Mouse (Mus musculus) heart, embryonic 12.5 days (tissue): ENCODE measurements at regions not wholly inside any gene's neighbourhood (a gene's known extent, or its start where the extent isn't known, plus 50 kb on each side); places are given as distances from the start of the nearest gene placed in this dataset.
A peak's percentile ranks its signal among the peaks of the same experiment; 100 is the strongest.

Source experiments
- ATAC-seq: fragments of 200-750 bp; cut with Nextera tagmentation; 2 replicates; pipeline ENCODE4 v1.8.0; 2017; ENCODE audit warnings: moderate TSS enrichment, moderate library complexity; ENCODE audit not compliant: insufficient number of reproducible peaks, low FRiP score
- H3K27ac ChIP-seq: fragments of 300-500 bp; sonication (generic); 2 replicates; pipeline ENCODE4 v1.5.1; 2016; ENCODE audit warnings: mild to moderate bottlenecking, moderate library complexity; ENCODE audit not compliant: poor library complexity, severe bottlenecking
- H3K27me3 ChIP-seq: fragments of 300-500 bp; sonication (generic); replicated peaks from 2 replicates; pipeline ENCODE4 v1.6.1; 2016; ENCODE audit warnings: mild to moderate bottlenecking, moderate library complexity
- H3K36me3 ChIP-seq: fragments of 300-500 bp; sonication (generic); 2 replicates; pipeline ENCODE4 v1.6.1; 2016; ENCODE audit warnings: mild to moderate bottlenecking, moderate library complexity
- H3K4me1 ChIP-seq: fragments of 300-500 bp; sonication (generic); replicated peaks from 2 replicates; pipeline ENCODE4 v1.6.1; 2016; ENCODE audit warnings: mild to moderate bottlenecking
- H3K4me2 ChIP-seq: fragments of 300-500 bp; sonication (generic); 2 replicates; pipeline ENCODE4 v1.6.1; 2016; ENCODE audit warnings: mild to moderate bottlenecking, moderate library complexity
- H3K4me3 ChIP-seq: fragments of 300-500 bp; sonication (generic); 2 replicates; pipeline ENCODE4 v1.5.1; 2016; ENCODE audit warnings: mild to moderate bottlenecking
- H3K9ac ChIP-seq: fragments of 300-500 bp; sonication (generic); 2 replicates; pipeline ENCODE4 v1.6.1; 2016; ENCODE audit warnings: mild to moderate bottlenecking, moderate library complexity
- H3K9me3 ChIP-seq: fragments of 300-500 bp; sonication (generic); replicated peaks from 2 replicates; pipeline ENCODE4 v1.6.1; 2016; ENCODE audit warnings: mild to moderate bottlenecking, moderate library complexity
- WGBS: fragments of 180-500 bp; shearing (Covaris S2); methylation state at CpG from one replicate; pipeline ENCODE4 v1.1.7; 2016; 5-methylcytosine and 5-hydroxymethylcytosine counted together

DNA sequence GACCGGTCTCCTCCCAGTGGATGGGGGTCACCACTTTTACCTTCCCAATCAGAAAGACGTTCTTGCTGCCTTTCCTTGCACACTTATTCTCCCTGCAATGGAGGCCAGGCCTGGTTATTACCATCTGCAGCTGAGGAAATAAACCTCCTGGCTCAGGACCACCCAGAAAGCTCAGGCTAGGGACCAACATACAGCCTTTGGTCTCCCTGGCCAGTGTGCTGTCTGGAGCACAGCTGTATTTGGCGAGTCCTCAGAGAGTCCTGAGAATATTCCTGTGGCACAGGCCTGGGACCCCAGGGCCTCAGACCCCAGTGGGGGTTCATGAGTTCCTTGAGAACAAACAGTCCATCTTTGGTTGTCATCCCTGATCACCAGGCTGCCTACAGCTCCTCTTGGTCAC, 107.4 kb downstream of the Cd83 start:
- Histone ChIP-seq H3K27ac (no peak overlapping the region), H3K36me3 (no peaks in the 10 kb centered on the region), H3K9ac (no peak overlapping the region), H3K4me2 (no peak overlapping the region), H3K4me1 (no peaks in the 10 kb centered on the region), H3K4me3 (no peak overlapping the region), H3K27me3 (no peaks in the 10 kb centered on the region; the same call in 1 of the 2 replicates), H3K9me3 (0 out of 2 replicates have a peak, but pooled peaks cover 8% of the 10 kb centered on the region)
- ATAC-seq: no peak
- 83% methylated on average over 3 of the region's 3 CpGs for WGBS

DNA sequence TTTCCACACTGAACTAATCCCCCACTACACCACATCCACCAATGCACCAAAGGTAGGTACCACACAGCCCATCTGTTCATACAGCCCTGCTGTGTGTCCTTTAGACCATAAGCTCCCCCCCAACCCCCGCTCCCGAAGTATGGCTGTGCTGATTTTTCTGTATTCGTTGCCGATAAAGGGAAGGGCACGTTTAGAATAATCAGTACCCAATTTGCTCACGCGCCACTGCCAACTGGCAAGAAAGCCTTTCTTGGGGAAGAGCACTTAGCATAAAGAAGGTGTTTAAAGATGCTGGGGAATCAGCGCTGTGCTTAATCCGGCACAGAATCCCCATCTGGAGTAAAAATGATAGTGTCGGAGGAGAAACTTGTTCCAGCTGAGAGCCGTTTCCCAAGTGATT, 111.4 kb downstream of the Cd83 start:
- Histone ChIP-seq H3K27me3 (no peaks in the 10 kb centered on the region; the same call in 1 of the 2 replicates), H3K4me2 (no peak overlapping the region), H3K4me3 (no peak overlapping the region), H3K9me3 (no peaks in the 10 kb centered on the region), H3K4me1 (0 out of 2 replicates have a peak, but pooled peaks cover 2% of the 10 kb centered on the region), H3K27ac (no peak overlapping the region), H3K9ac (no peak overlapping the region), H3K36me3 (no peaks in the 10 kb centered on the region)
- 76% methylated on average over 11 of the region's 11 CpGs for WGBS
- ATAC-seq: no peak

- no peak for ATAC-seq
- Histone ChIP-seq H3K4me1 (0 out of 2 replicates have a peak, but pooled peaks cover 3% of the 10 kb centered on the region), H3K4me3 (no peak overlapping the region), H3K9ac (no peak overlapping the region), H3K36me3 (no peaks in the 10 kb centered on the region), H3K9me3 (no peaks in the 10 kb centered on the region), H3K27ac (no peak overlapping the region), H3K27me3 (no peaks in the 10 kb centered on the region; the same call in 1 of the 2 replicates), H3K4me2 (no peak overlapping the region)
- 88% methylated on average over 8 of the region's 8 CpGs for WGBS
Observed at GRCm38 (mm10) chr13:43897046-43897445, 112.5 kb downstream of the Cd83 start.

DNA sequence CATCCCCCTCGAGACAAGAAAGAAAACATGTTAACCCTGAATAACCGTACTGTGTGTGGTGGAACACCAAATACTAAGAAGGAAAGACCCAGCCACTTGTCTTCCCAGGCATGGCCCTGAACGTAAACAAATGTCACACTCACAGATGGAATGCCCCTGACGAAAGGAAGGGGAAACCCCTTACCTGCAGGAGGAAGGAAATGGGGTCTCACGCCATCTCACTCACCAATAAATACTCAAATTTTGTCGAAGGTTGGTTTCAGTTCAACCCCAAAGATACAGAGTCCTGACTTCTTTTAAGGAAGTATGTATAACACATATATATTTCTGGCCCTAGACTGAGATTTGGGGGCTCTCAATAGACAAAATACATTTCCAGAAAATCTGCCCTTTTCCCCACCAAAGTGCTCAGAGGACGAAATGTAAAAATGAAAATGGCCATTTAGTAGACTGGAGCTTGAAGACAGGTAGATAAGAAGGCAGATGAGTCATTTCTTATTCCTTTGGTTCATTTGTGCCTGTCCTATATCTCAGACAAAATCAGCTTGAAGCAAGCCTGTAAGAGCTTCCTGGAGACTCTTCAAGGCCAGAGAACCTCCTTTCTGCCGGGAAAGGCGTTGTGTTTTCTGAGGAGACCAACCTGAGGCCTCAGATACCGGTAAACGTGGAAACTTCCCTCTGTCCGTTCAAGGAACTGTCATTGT, 114.1 kb downstream of the Cd83 start:
- no peak overlapping the region for H3K9ac ChIP-seq
- H3K36me3 ChIP-seq: no peaks in the 10 kb centered on the region
- H3K9me3 ChIP-seq: no peaks in the 10 kb centered on the region
- WGBS: 69% methylated on average over 12 of the region's 12 CpGs
- H3K27ac ChIP-seq: no peak overlapping the region
- ATAC-seq: no peak
- H3K4me2 ChIP-seq: no peak overlapping the region
- 0 out of 2 replicates have a peak, but pooled peaks cover 3% of the 10 kb centered on the region for H3K4me1 ChIP-seq
- H3K27me3 ChIP-seq: no peaks in the 10 kb centered on the region; the same call in 1 of the 2 replicates
- H3K4me3 ChIP-seq: no peak overlapping the region

GRCm38 (mm10) chr13:43900115-43900514, 115.5 kb downstream of the Cd83 start:
- H3K27me3 ChIP-seq: no peaks in the 10 kb centered on the region; the same call in 1 of the 2 replicates
- no peak overlapping the region for H3K27ac ChIP-seq
- ATAC-seq: no peak
- H3K4me3 ChIP-seq: no peak overlapping the region
- no peak overlapping the region for H3K9ac ChIP-seq
- no peaks in the 10 kb centered on the region for H3K9me3 ChIP-seq
- WGBS: 77% methylated on average over 2 of the region's 2 CpGs
- no peak overlapping the region for H3K4me2 ChIP-seq
- 0 out of 2 replicates have a peak, but pooled peaks cover 3% of the 10 kb centered on the region for H3K4me1 ChIP-seq
- no peaks in the 10 kb centered on the region for H3K36me3 ChIP-seq

DNA sequence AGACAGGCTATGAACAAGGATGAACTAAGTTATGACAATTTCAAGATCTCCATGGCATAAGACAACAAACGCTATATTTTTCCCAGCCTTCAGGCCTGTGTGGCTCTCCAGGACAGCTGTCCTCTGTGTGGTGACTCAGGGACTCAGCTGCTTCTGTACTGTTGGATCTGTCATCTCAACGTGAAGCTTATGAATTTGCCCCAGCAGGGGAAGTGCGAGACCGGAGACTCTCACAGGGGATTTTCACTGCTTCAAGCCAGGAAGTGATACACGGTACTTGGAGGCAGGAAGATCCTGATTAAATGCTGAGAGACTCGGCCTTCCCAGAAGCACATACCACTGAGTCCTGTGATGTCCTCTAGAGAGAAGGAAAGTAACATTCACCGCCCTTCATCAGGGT, 116.2 kb downstream of the Cd83 start:
- ATAC-seq: no peak
- Histone ChIP-seq H3K36me3 (no peaks in the 10 kb centered on the region), H3K27me3 (peaks cover 2% of the 10 kb centered on the region; the same call in 1 of the 2 replicates), H3K27ac (no peak overlapping the region), H3K4me3 (no peak overlapping the region), H3K4me1 (0 out of 2 replicates have a peak, but pooled peaks cover 3% of the 10 kb centered on the region), H3K9ac (no peak overlapping the region), H3K9me3 (no peaks in the 10 kb centered on the region), H3K4me2 (no peak overlapping the region)
- WGBS: 53% methylated on average over 7 of the region's 7 CpGs

DNA sequence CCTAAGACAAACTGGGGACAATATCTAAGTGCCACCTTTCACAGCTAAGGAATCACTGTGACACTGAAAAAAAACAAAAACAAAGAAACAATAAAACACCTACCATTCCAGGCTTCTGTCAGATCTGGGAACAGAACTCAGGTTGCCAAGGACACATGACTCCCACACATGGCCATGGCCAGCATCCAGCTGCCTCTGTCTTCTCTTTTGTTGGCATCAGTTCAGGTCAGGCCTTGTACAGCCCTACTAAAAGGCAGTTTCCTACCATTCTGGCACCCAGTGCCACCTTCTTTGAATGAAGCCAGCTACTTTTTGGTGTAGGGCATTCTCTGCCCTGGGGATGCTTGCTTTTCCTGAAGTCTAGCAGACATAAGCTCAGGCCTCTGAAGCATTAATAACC, 118.8 kb downstream of the Cd83 start:
- no peaks in the 10 kb centered on the region for H3K9me3 ChIP-seq
- peaks cover 14% of the 10 kb centered on the region for H3K4me1 ChIP-seq
- ATAC-seq: no peak
- H3K36me3 ChIP-seq: no peaks in the 10 kb centered on the region
- H3K27me3 ChIP-seq: 0 out of 2 replicates have a peak, but pooled peaks cover 5% of the 10 kb centered on the region
- no peak overlapping the region for H3K9ac ChIP-seq
- no peak overlapping the region for H3K27ac ChIP-seq
- H3K4me3 ChIP-seq: no peak overlapping the region
- no peak overlapping the region for H3K4me2 ChIP-seq

GRCm38 (mm10) chr13:43904291-43904690, 119.7 kb downstream of the Cd83 start:
- no peak overlapping the region for H3K4me2 ChIP-seq
- no peak overlapping the region for H3K27ac ChIP-seq
- H3K9ac ChIP-seq: no peak overlapping the region
- ATAC-seq: no peak
- 39% methylated on average over 1 of the region's 1 CpGs for whole genome bisulfite sequencing
- H3K9me3 ChIP-seq: no peaks in the 10 kb centered on the region
- peaks cover 21% of the 10 kb centered on the region for H3K4me1 ChIP-seq
- no peak overlapping the region for H3K4me3 ChIP-seq
- H3K27me3 ChIP-seq: 0 out of 2 replicates have a peak, but pooled peaks cover 5% of the 10 kb centered on the region
- no peaks in the 10 kb centered on the region for H3K36me3 ChIP-seq

DNA sequence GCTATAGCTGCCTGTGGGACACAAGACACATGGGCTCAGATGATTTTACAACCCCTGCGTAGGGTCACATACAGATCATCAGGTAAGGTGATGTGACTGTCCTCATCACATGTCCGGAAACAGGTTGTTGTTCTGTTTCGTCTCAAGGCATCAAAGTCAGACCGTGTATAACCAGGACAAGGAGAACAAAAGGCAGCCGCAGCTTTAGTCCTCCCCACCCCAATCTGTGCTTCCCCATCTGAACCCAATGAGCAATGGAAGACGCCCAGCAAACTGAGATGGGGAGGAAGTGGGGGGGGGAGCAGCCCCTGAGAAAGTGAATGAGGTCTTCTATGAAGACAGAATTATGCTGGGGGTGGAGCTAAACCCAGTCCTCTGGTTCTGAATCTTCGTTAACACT, 121.7 kb downstream of the Cd83 start:
- Histone ChIP-seq H3K36me3 (no peaks in the 10 kb centered on the region), H3K27ac (no peak overlapping the region)
- WGBS: 77% methylated on average over 7 of the region's 7 CpGs

DNA sequence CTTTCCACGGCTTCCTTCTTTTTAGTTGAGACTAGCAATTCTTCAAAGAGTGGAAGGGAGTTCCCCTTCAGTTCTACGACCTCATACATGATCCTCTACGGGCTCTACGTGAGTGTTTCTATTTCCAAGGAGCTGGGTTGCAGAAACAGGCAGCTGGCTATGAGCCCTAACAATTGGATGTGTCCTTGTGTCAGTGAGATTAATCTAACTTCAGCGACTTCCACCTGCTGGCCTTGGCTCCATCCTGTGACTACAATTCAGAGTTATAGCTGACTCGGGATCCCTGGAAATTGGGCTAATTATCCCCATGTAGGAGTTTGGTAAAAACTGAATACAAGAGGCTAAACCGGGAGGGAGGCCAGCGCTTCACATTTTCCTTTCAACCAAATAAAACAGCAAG, 122.8 kb downstream of the Cd83 start:
- Histone ChIP-seq H3K36me3 (no peaks in the 10 kb centered on the region), H3K9ac (no peak overlapping the region), H3K4me1 (peaks cover 20% of the 10 kb centered on the region), H3K27me3 (0 out of 2 replicates have a peak, but pooled peaks cover 5% of the 10 kb centered on the region), H3K4me2 (no peak overlapping the region), H3K27ac (no peak overlapping the region), H3K9me3 (no peaks in the 10 kb centered on the region), H3K4me3 (no peak overlapping the region)
- 70% methylated on average over 8 of the region's 8 CpGs for WGBS
- ATAC-seq: no peak

More for the DNA sequence above, 121.7 kb downstream of the Cd83 start:
- Histone ChIP-seq H3K9ac (no peak overlapping the region), H3K9me3 (no peaks in the 10 kb centered on the region), H3K4me1 (peaks cover 20% of the 10 kb centered on the region), H3K27me3 (0 out of 2 replicates have a peak, but pooled peaks cover 5% of the 10 kb centered on the region), H3K4me3 (no peak overlapping the region), H3K4me2 (no peak overlapping the region)
- no peak for ATAC-seq

GRCm38 (mm10) chr13:43908041-43908644, 123.6 kb downstream of the Cd83 start:
- Histone ChIP-seq H3K9ac (no peak overlapping the region), H3K27me3 (0 out of 2 replicates have a peak, but pooled peaks cover 5% of the 10 kb centered on the region), H3K4me2 (peak overlapping the region; percentile 46), H3K36me3 (no peaks in the 10 kb centered on the region), H3K27ac (no peak overlapping the region; the same call in 1 of the 2 replicates), H3K9me3 (no peaks in the 10 kb centered on the region), H3K4me3 (no peak overlapping the region), H3K4me1 (peaks cover 20% of the 10 kb centered on the region)
- 24% methylated on average over 16 of the region's 16 CpGs for WGBS
- ATAC-seq: peak; percentile 45; the same call in 1 of the 2 replicates
